Mouse (Mus musculus) cerebellum, postnatal 14 days (tissue): ENCODE results near the gene Wbp1.

Experiments
- DNase-seq, 2 experiments: peaks; one replicate each; pipeline ENCODE4 v3.0.0; 2021; ENCODE audit warnings: mixed read lengths in 2 of 2

Gene Wbp1

DNA sequence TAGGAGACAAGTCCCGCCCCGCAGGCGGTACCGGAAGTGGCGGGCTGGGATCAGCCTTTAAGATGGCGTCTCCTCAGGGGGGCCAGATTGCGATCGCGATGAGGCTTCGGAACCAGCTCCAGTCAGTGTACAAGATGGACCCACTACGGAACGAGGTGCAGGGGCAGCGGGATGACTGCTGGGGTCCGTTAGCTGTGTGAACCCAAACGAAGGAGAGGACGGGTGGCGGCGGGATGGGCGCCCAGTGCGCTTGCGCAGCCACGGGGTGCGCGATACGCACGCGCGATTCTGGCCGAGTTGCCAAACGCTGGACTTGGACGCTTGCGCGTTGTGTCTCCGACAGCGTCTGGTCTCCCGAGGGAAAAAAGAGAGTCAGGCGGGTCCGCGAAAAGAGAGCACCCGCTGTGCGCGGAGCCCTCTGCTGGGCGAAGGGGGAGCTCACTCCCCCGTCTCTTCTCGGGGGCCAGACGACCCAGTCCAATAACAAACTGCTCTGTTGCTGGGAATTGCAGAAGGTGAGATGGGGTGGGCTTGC, 43.0 kb downstream of the Wbp1 start:
- peak; percentile 100 for DNase-seq

DNA sequence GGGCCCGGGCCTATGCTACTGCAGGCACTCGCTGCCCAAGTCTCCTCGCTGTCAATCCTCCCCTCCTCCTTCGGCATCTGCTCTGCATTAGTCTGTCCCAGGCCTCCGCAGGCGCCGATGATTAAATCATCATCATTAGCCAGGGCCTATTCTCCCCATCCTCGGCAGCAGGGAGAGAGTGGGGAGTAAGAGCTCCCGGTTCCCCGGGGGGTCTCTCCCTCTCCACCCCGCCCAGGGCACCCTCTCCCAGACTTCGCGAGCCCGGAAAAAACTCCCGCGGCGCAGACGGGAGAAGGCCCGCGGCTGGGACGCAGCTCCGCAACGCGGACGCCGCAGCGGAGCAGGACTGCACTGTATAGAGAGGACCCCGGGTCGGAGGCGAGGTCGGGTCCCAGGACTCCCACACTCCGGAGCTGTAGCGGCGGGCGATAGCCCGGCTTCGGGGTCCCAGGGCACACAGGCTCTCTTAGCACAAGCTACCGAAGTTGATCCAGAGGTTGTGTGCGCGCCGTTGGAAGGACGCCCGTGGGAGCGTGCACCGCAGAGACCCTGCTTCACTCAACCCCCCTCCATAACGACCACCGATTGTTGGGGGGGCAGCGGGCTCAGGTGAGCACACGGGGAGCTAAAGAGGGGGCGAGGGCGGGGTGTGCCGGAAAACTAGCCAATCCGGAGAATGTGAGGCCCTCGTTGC, 43.6 kb downstream of the Wbp1 start, which contains the start of gene Pcgf1:
Gene Pcgf1 (plus strand): TSS at position 240 of the 694 bp plus-strand sequence.
- peak in 1 of 2 experiments; percentile 67 for DNase-seq

DNA sequence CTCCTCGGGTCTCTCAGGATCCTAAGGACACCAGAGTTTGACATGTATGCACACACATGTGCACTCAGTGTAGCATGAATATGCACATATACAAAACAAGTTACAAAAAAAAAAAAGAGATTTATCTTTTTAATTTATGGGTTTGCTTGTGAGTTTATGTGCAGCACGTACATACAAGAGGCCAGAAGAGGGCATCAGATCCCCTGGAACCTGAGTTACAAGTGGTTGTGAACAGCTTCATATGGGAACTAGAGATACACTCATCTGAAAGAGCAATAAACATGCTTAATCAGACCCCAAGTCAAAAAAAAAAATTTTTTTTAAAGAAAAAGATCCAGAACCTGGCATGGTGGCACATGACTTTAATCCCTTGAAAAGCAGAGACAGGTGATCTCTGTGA, 46.4 kb downstream of the Wbp1 start:
- DNase-seq = no peak

DNA sequence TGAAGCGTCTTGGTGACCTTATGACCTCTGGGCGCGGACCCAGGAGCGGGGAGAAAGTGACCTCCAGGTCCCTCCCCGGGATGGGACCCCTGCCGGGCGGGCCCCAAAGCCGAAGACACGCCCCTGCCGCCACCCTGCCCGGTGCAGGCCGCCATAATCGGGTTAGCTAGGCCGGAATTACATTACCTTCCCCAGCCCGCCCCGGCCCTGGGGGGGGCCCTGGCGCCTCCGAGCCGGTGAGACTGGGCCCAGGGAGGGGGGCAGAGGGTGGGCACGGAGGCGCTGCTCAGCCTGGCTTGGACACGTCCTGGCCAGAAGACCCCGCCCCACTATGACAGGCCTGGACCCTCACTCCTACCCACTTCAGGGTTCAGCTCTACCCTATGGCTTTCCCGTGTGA, 50.1 kb downstream of the Wbp1 start:
- DNase-seq = peak in 1 of 2 experiments; percentile 60

DNA sequence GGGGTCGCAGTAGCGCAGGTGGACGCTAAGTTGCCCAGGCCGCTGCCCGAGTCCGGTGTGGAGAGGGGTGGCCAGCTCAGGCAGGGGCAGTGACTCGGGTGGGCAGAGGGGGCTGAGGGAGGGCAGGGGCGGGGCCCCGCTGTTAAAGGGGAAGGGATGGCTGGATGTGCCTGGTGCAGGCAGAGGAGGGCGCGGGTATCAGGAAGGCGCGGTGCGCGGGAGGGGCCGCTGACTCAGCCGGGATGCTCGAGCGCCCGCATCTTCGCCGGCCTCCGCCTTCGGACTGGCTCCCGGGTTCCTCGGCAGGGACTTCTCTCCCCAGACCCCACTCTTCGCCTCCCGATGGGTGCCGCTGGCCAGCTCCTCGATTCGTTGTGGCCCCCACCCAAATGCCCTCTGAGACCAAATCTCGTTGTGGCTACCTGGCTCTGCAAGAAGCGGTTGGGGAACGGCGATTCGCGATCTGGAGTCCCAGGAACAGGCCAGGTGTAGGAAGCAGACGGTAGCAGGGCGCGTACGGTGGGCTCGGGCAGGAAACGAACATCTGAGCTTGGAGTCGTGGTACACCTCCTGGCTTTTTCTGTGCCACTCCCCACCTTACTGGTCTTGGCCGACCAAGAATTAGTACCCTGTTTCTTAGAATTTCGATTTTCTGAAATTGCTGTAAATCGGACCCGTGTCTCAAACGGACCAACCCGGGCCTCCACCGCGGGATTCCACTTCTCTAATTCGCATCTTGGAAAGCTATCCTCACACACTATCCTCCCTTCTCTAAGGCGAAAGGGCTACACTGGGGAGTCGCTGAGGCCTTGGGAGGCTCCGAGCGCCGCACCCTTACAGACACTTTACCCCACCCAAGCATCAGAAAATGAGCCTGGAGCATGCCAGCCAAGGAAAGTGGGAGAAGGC, 50.8 kb downstream of the Wbp1 start:
- peak; percentile 52 to 65 for DNase-seq

DNA sequence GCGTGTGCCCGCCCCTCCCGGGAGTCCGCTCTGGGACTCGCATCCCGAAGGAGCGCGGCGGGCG, 51.3 kb downstream of the Wbp1 start, which contains the start of gene Tlx2:
Gene Tlx2 (minus strand): TSS at position 47 of the 64 bp plus-strand sequence.
- DNase-seq = no peak

DNA sequence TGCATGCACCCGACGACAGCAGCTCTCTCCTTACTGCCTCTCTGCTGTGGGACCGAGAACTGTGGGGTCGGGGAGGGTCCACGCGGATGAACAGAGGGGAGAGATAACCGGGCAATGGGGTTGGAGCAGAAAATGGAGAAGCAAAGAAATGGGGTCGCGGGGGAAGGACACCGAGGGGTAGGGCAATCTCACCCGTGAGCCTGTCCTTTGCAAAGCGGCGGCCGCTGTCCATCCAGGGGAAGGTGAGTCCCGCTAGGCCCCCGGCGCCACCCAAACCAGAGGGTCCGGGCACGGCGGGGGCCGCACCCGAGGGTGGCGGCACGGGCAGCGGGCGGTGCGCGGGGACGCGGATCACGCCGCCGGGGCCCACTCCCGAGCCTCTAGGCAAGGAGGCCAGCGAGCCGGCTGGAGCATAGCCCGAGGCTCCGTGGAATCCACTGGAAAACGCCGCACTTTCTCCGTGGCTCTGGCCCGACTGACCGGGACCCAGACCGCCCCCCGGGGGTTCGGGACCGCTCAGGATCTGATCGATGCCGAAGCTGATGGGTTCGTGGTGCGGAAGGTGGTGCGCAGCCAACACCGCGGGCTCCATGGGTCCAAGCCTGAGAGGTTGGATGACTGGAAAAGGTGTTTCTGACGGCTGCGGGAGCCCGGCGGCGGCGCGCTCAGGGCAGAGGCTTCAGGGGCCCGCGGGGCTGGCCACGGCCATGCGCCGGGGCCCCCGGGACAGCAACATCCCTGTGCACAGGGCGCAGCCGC, 51.7 kb downstream of the Wbp1 start:
- DNase-seq = peak; percentile 38 to 43
